Mouse (Mus musculus) heart, embryonic 16.5 days (tissue): ENCODE results near the gene Kctd6. TPM values are rescaled to one million over a fixed set of nuclear protein-coding genes. Genes with fewer than 3 reads are reported as not detected.
"Not testable (repeated sequence)": the region's sequence is repeated elsewhere in the genome, so short reads cannot be mapped to it uniquely, and the experiment has no call there.

Experiments used
- ATAC-seq: fragments of 200-750 bp; cut with Nextera tagmentation; replicated peaks from 2 replicates; pipeline ENCODE4 v1.8.0; 2017; ENCODE audit warnings: moderate number of reproducible peaks; ENCODE audit not compliant: insufficient read depth, low FRiP score; ENCODE audit errors: extremely low read depth
- H3K27ac ChIP-seq: fragments of 300-500 bp; sonication (generic); 2 replicates; pipeline ENCODE4 v1.5.1; 2014; ENCODE audit warnings: mild to moderate bottlenecking, low read length, control low read depth, moderate library complexity
- H3K27me3 ChIP-seq: fragments of 300-500 bp; sonication (generic); 2 replicates; pipeline ENCODE4 v1.6.1; 2014; ENCODE audit warnings: low read length, mixed read lengths; ENCODE audit not compliant: control insufficient read depth, insufficient read depth
- H3K36me3 ChIP-seq: fragments of 300-500 bp; sonication (generic); 2 replicates; pipeline ENCODE4 v1.6.1; 2014; ENCODE audit not compliant: control insufficient read depth, insufficient read depth
- H3K4me1 ChIP-seq: fragments of 300-500 bp; sonication (generic); 2 replicates; pipeline ENCODE4 v1.6.1; 2014; ENCODE audit warnings: low read length, mixed read lengths; ENCODE audit not compliant: control insufficient read depth, insufficient read depth
- H3K4me2 ChIP-seq: fragments of 300-500 bp; sonication (generic); 2 replicates; pipeline ENCODE4 v1.6.1; 2014; ENCODE audit warnings: low read depth, mild to moderate bottlenecking, control low read depth, low read length
- H3K4me3 ChIP-seq: fragments of 300-500 bp; sonication (generic); 2 replicates; pipeline ENCODE4 v1.5.1; 2014; ENCODE audit warnings: mild to moderate bottlenecking, control low read depth, low read length
- H3K9ac ChIP-seq: fragments of 300-500 bp; sonication (generic); 2 replicates; pipeline ENCODE4 v1.6.1; 2014; ENCODE audit warnings: low read length, control low read depth
- H3K9me3 ChIP-seq: fragments of 300-500 bp; sonication (generic); replicated peaks from 2 replicates; pipeline ENCODE4 v1.6.1; 2016; ENCODE audit warnings: low read length; ENCODE audit not compliant: control insufficient read depth
- WGBS: fragments of 180-500 bp; shearing (Covaris S2); extraction: QIAGEN DNeasy Blood & Tissue Kit; methylation state at CpG from one replicate; pipeline ENCODE4 v1.1.7; 2014; 5-methylcytosine and 5-hydroxymethylcytosine counted together
- polyA plus RNA-seq: library from polyadenylated mRNA; unstranded; fragments of >200 nt; fragmentation: Nextera tagmentation; extraction: Ambion mirVana; gene quantifications from 2 replicates; pipeline ENCODE4 v1.2.1, GENCODE M21; 2015

Kctd6 gene
- polyA plus RNA-seq = 2.5 and 4.5 TPM in 2 replicates

DNA sequence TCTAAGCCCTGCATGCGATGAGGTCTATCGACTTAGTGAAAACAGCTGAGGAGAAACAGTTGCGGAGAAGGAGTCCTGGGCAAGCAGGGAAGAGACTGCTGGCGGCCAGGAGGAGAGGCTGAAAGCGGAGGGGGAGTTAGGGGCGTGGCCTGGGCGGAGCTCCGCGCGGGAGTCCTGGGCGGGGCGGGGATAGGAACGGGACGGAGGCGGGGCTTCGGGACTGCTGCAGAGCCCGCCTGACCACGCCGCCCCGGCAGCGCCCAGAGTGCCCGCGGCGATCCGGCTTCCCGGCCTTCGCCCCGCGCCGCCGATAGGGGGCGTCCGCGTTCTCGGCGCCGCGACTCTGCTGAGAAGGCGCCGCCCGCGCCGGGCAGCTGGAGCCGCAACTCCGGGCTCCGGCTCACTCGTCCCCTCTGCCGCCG lies at the start of gene Kctd6:
Gene Kctd6, plus strand, starts transcription at position 338 of the 422 bp plus-strand sequence.
- H3K27ac ChIP-seq = peak within 1 kb of the TSS; percentile 95
- peak; percentile 99 for ATAC-seq
- no peaks in the 10 kb centered on the region for H3K36me3 ChIP-seq
- H3K9ac ChIP-seq = peak within 1 kb of the TSS; percentile 94
- H3K4me1 ChIP-seq = peaks cover 19% of the 10 kb centered on the region
- WGBS = under 1% methylated on average over 41 of the region's 49 CpGs
- peak within 1 kb of the TSS; percentile 83 for H3K4me3 ChIP-seq
- no peaks in the 10 kb centered on the region for H3K9me3 ChIP-seq
- H3K27me3 ChIP-seq = no peaks in the 10 kb centered on the region
- H3K4me2 ChIP-seq = peak within 1 kb of the TSS; percentile 86

DNA sequence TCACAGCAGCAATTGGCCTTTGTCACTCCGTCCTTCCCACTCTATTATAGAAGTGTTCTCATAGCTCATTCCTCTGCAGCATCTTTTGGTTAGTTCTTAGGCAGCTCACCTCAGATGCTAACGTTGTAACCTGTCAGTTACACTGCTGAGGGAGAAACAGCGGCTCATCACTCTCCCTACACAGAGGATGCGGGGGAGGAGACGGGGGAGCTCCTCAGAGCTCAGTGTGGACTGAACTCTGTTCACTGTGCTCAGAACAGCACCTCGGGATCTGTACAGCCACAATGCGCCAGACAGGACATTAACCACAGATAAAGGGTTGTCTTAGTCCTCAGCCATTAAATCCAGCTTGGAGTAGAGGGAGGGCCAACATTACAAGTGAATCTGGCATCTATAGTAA lies 49.5 kb upstream of the Kctd6 start:
- Histone ChIP-seq H3K9me3 (no peaks in the 10 kb centered on the region), H3K9ac (no peak overlapping the region), H3K4me1 (no peaks in the 10 kb centered on the region), H3K27me3 (no peaks in the 10 kb centered on the region), H3K4me2 (no peak overlapping the region), H3K4me3 (no peak overlapping the region), H3K27ac (no peak overlapping the region), H3K36me3 (peaks cover 53% of the 10 kb centered on the region)
- no peak for ATAC-seq
- 69% methylated on average over 7 of the region's 7 CpGs for WGBS

- H3K4me1 ChIP-seq = peaks cover 9% of the 10 kb centered on the region
Measured at GRCm38 (mm10) chr14:8172507-8173410, 41.2 kb upstream of the Kctd6 start, which contains the start of gene Pdhb. TSS of gene Pdhb (minus strand) at chr14:8173025.

DNA sequence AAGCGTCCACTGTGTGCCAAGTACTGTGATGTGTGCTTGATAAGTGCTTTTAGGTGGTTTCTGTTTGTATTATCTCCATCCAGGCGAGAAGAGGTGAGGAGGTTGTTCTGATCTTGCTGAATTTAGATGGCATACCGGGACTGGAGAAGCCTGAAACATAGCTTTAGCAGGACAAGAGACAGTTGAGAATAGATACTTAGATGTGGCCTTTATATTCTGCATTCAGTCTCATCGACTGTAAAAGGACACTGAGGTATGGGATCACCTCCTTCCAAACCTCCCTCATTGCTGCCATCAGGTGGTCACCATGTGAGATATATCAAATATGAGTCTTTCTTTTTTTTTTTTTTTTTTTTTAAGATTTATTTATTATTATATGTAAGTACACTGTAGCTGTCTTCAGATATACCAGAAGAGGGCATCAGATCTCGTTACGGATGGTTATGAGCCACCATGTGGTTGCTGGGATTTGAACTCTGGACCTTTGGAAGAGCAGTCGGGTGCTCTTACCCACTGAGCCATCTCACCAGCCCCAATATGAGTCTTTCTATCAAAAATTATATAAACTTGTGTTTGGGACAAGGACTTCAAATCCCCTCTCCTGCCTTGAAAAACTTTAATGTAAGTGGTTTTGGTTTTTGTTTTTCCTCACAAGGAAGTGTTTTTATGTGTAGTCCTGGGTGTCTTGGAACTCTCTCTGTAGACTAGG lies 40.2 kb upstream of the Kctd6 start:
- ATAC-seq, H3K4me1 ChIP-seq, H3K27me3 ChIP-seq, H3K9me3 ChIP-seq: not testable (repeated sequence)
- Histone ChIP-seq H3K36me3 (peaks cover 15% of the 10 kb centered on the region), H3K4me3 (peak overlapping the region; percentile 55), H3K27ac (peak overlapping the region; percentile 95), H3K4me2 (peak overlapping the region; percentile 78), H3K9ac (peak overlapping the region; percentile 64)
- 19% methylated on average over 5 of the region's 7 CpGs for WGBS

More at GRCm38 (mm10) chr14:8172507-8173410, 41.2 kb upstream of the Kctd6 start, which contains the start of gene Pdhb:
- peak within 1 kb of the TSS; percentile 78 for H3K4me2 ChIP-seq
- H3K27ac ChIP-seq = peak within 1 kb of the TSS; percentile 95
- H3K4me3 ChIP-seq = peak within 1 kb of the TSS; percentile 87
- WGBS = under 1% methylated on average over 64 of the region's 64 CpGs
- peak; percentile 98 for ATAC-seq
- peaks cover 19% of the 10 kb centered on the region for H3K36me3 ChIP-seq
- H3K9me3 ChIP-seq = no peaks in the 10 kb centered on the region
- H3K27me3 ChIP-seq = no peaks in the 10 kb centered on the region
- H3K9ac ChIP-seq = peak within 1 kb of the TSS; percentile 96

- H3K9me3 ChIP-seq = no peaks in the 10 kb centered on the region
- H3K36me3 ChIP-seq = peaks cover 8% of the 10 kb centered on the region
- H3K4me1 ChIP-seq = peaks cover 9% of the 10 kb centered on the region
- ATAC-seq = no peak
- H3K9ac ChIP-seq = no peak overlapping the region
- no peak overlapping the region for H3K4me2 ChIP-seq
- WGBS = 69% methylated on average over 5 of the region's 5 CpGs
- H3K27me3 ChIP-seq = no peaks in the 10 kb centered on the region
- no peak overlapping the region for H3K27ac ChIP-seq
- no peak overlapping the region for H3K4me3 ChIP-seq
Measured at GRCm38 (mm10) chr14:8174634-8175033, 39.3 kb upstream of the Kctd6 start.

- H3K27ac ChIP-seq = no peak overlapping the region
- H3K4me2 ChIP-seq = no peak overlapping the region
- 55% methylated on average over 5 of the region's 5 CpGs for WGBS
- H3K36me3 ChIP-seq = no peaks in the 10 kb centered on the region
- H3K4me1 ChIP-seq = peaks cover 7% of the 10 kb centered on the region
- no peak overlapping the region for H3K4me3 ChIP-seq
- H3K9ac ChIP-seq = no peak overlapping the region
- ATAC-seq = no peak
- H3K9me3 ChIP-seq = no peaks in the 10 kb centered on the region
- H3K27me3 ChIP-seq = no peaks in the 10 kb centered on the region
Measured at GRCm38 (mm10) chr14:8176251-8176650, 37.7 kb upstream of the Kctd6 start.

DNA sequence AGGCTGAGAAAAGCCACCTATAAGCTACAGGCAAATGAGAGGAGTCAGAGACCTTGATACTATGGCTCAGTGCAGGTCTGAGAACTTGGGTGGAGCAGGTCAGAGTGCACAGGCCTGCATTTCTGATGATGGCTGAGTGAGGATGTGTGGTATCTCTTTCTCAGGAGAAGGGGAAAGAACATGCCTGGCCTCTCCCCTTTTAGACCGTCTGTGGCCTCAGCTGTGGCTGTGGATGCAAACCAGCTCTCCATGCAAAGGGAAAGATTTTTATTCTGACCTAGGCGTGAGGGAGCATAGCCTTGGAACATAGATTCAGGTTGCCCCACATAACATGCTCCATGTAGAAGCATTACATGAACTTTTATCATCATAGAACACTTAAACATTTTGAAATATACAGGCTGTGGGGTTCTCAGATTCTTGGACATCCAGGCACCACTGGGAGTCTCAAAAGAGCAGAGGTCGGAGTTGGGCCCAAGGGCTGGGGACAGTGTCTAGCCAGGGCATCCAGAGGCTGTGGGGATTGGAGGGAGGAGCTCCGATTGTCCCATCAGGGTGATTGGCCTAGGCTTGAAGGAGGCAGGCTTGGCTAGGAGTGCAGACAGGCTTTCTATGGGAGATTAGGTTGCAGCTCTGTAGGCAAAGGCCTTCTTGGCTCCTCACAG lies 33.4 kb upstream of the Kctd6 start:
- no peak overlapping the region for H3K9ac ChIP-seq
- H3K27me3 ChIP-seq = no peaks in the 10 kb centered on the region
- no peak overlapping the region for H3K4me3 ChIP-seq
- WGBS = 63% methylated on average over 4 of the region's 4 CpGs
- H3K27ac ChIP-seq = no peak overlapping the region
- no peak for ATAC-seq
- H3K4me2 ChIP-seq = no peak overlapping the region
- no peaks in the 10 kb centered on the region for H3K4me1 ChIP-seq
- H3K9me3 ChIP-seq = 0 out of 2 replicates have a peak, but pooled peaks cover 4% of the 10 kb centered on the region
- no peaks in the 10 kb centered on the region for H3K36me3 ChIP-seq

DNA sequence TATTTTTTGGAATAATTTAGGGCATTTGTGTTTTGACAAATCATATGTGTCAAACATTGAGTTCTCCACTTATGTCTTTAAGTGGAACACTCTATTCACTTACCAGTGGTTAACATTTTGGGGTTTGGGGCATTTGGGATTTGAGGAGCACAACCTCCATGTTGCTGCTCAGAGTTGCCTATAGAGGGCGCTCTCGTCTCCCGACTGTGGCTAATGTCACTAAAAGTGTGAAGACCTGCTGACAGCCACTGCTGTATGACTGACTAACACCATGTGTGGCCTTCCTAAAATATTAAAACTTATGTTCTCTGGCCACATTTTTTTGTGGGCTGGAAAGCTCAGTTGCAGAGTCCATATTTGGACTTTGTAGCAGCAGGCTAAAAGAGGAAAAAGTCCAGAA lies 30.6 kb upstream of the Kctd6 start:
- Histone ChIP-seq H3K9ac (no peak overlapping the region), H3K4me3 (no peak overlapping the region), H3K27me3 (no peaks in the 10 kb centered on the region), H3K4me1 (no peaks in the 10 kb centered on the region), H3K36me3 (no peaks in the 10 kb centered on the region), H3K27ac (no peak overlapping the region), H3K9me3 (0 out of 2 replicates have a peak, but pooled peaks cover 4% of the 10 kb centered on the region), H3K4me2 (no peak overlapping the region)
- ATAC-seq = no peak
- 61% methylated on average over 3 of the region's 3 CpGs for WGBS
